Mouse (Mus musculus) G1E (cell line): ENCODE measurements at regions not wholly inside any gene's neighbourhood (a gene's known extent, or its start where the extent isn't known, plus 50 kb on each side); places are given as distances from the start of the nearest gene placed in this dataset.

Source experiments
- ATAC-seq: 2 replicates; pipeline ENCODE4 v1.8.0; 2016; ENCODE audit warnings: mild to moderate bottlenecking; ENCODE audit not compliant: insufficient number of reproducible peaks, poor library complexity, low FRiP score, severe bottlenecking; ENCODE audit errors: extremely low read depth
- DNase-seq: peaks from one replicate; pipeline ENCODE4 v3.0.0; 2012; ENCODE audit warnings: low spot score
- H3K27me3 ChIP-seq: 2 replicates; pipeline ENCODE4 v1.6.1; 2012; ENCODE audit warnings: mild to moderate bottlenecking, low read length, inconsistent platforms; ENCODE audit not compliant: insufficient read depth
- H3K36me3 ChIP-seq: replicated peaks from 2 replicates; pipeline ENCODE3; 2012; ENCODE audit warnings: mild to moderate bottlenecking, inconsistent platforms
- H3K4me1 ChIP-seq: 2 replicates; pipeline ENCODE4 v1.6.1; 2012; ENCODE audit warnings: low read depth, low read length, inconsistent platforms, mixed read lengths; ENCODE audit not compliant: insufficient read depth
- H3K4me3 ChIP-seq: 2 replicates; pipeline ENCODE4 v1.5.1; 2012; ENCODE audit warnings: low read depth, mild to moderate bottlenecking, inconsistent platforms, low read length, moderate library complexity, mixed read lengths
- H3K9me3 ChIP-seq: replicated peaks from 2 replicates; pipeline ENCODE4 v1.6.1; 2012; ENCODE audit warnings: inconsistent platforms
- CTCF ChIP-seq: IDR thresholded peaks from 2 replicates; pipeline ENCODE4 v1.5.1; 2012; ENCODE audit warnings: low read depth, low read length, inconsistent platforms, mixed read lengths
- GATA1 ChIP-seq: IDR thresholded peaks from 2 replicates; pipeline ENCODE4 v1.6.1; 2012; ENCODE audit warnings: borderline replicate concordance, low read length, inconsistent platforms, mixed read lengths
- GATA2 ChIP-seq: IDR thresholded peaks from 2 replicates; pipeline ENCODE4 v1.6.1; 2012; ENCODE audit warnings: low read depth, low read length, inconsistent platforms, borderline replicate concordance
- POLR2AphosphoS5 ChIP-seq: IDR thresholded peaks from 2 replicates; pipeline ENCODE4 v1.6.1; 2012; ENCODE audit warnings: low read depth, low read length, inconsistent platforms; ENCODE audit not compliant: insufficient replicate concordance
- TAL1 ChIP-seq: conservative IDR thresholded peaks from 2 replicates; pipeline ENCODE4 v1.6.1; 2012; ENCODE audit warnings: low read depth, low read length, inconsistent platforms, mixed read lengths

GRCm38 (mm10) chr9:113553911-113554310 lies 154.1 kb downstream of the Pdcd6ip start:
- Histone ChIP-seq H3K4me1 (no peaks in the 10 kb centered on the region), H3K36me3 (no peaks in the 10 kb centered on the region), H3K9me3 (peaks cover 19% of the 10 kb centered on the region), H3K4me3 (no peak overlapping the region), H3K27me3 (no peaks in the 10 kb centered on the region)
- no peak for TF ChIP-seq CTCF
- DNase-seq (no peak), ATAC-seq (no peak)

- Histone ChIP-seq H3K9me3 (peaks cover 28% of the 10 kb centered on the region), H3K4me1 (no peaks in the 10 kb centered on the region), H3K36me3 (no peaks in the 10 kb centered on the region), H3K4me3 (no peak overlapping the region), H3K27me3 (no peaks in the 10 kb centered on the region)
- DNase-seq: no peak
- no peak for TF ChIP-seq POLR2AphosphoS5
- no peak for TF ChIP-seq GATA1
- no peak for TF ChIP-seq GATA2
- TF ChIP-seq TAL1: no peak
- no peak for TF ChIP-seq CTCF
- ATAC-seq: no peak
These were observed 160.6 kb downstream of the Pdcd6ip start for GRCm38 (mm10) chr9:113547458-113547857.

GRCm38 (mm10) chr9:113528586-113528985 lies 179.5 kb downstream of the Pdcd6ip start:
- TF ChIP-seq GATA2: no peak
- no peak for TF ChIP-seq TAL1
- no peak for TF ChIP-seq GATA1
- TF ChIP-seq POLR2AphosphoS5: no peak
- TF ChIP-seq CTCF: no peak
- Histone ChIP-seq H3K4me1 (no peaks in the 10 kb centered on the region), H3K27me3 (no peaks in the 10 kb centered on the region), H3K9me3 (peaks cover 35% of the 10 kb centered on the region), H3K4me3 (no peak overlapping the region), H3K36me3 (no peaks in the 10 kb centered on the region)
- DNase-seq (no peak), ATAC-seq (no peak)

- DNase-seq (no peak), ATAC-seq (no peak)
- Histone ChIP-seq H3K4me3 (no peak overlapping the region), H3K4me1 (no peaks in the 10 kb centered on the region), H3K9me3 (peaks cover 48% of the 10 kb centered on the region), H3K27me3 (no peaks in the 10 kb centered on the region), H3K36me3 (no peaks in the 10 kb centered on the region)
- TF ChIP-seq GATA2 (no peak), TAL1 (no peak), CTCF (no peak), POLR2AphosphoS5 (no peak), GATA1 (no peak)
These were observed 183.8 kb downstream of the Pdcd6ip start for GRCm38 (mm10) chr9:113524307-113524706.

GRCm38 (mm10) chr9:113523173-113523572 lies 184.9 kb downstream of the Pdcd6ip start:
- peaks cover 49% of the 10 kb centered on the region for H3K9me3 ChIP-seq
- TF ChIP-seq GATA1 (no peak), POLR2AphosphoS5 (no peak), CTCF (no peak), GATA2 (no peak), TAL1 (no peak)
- H3K4me1 ChIP-seq: no peaks in the 10 kb centered on the region
- DNase-seq (no peak), ATAC-seq (no peak)
- no peaks in the 10 kb centered on the region for H3K36me3 ChIP-seq
- no peaks in the 10 kb centered on the region for H3K27me3 ChIP-seq
- H3K4me3 ChIP-seq: no peak overlapping the region

GRCm38 (mm10) chr9:113519727-113520126 lies 188.3 kb downstream of the Pdcd6ip start:
- no peak overlapping the region for H3K4me3 ChIP-seq
- TF ChIP-seq TAL1 (no peak), GATA2 (no peak), CTCF (no peak), GATA1 (no peak), POLR2AphosphoS5 (no peak)
- H3K9me3 ChIP-seq: peaks cover 55% of the 10 kb centered on the region
- no peaks in the 10 kb centered on the region for H3K36me3 ChIP-seq
- no peaks in the 10 kb centered on the region for H3K4me1 ChIP-seq
- no peak for ATAC-seq
- DNase-seq: no peak
- no peaks in the 10 kb centered on the region for H3K27me3 ChIP-seq

GRCm38 (mm10) chr9:113518482-113518881 lies 189.6 kb downstream of the Pdcd6ip start:
- Histone ChIP-seq H3K27me3 (no peaks in the 10 kb centered on the region), H3K9me3 (peaks cover 57% of the 10 kb centered on the region), H3K4me3 (no peak overlapping the region), H3K36me3 (no peaks in the 10 kb centered on the region), H3K4me1 (no peaks in the 10 kb centered on the region)
- no peak for DNase-seq
- TF ChIP-seq GATA2 (no peak), CTCF (no peak)
- ATAC-seq: no peak
